Mouse (Mus musculus) urinary bladder, postnatal 25 days (tissue): ENCODE data around the gene Rassf3.

Experiments used
- DNase-seq: peaks from one replicate; pipeline ENCODE4 v3.0.0; 2022; ENCODE audit warnings: low spot score

Rassf3 gene

GRCm38 (mm10) chr10:121403104-121403503 is 73.0 kb downstream of the Rassf3 start:
- no peak for DNase-seq

DNA sequence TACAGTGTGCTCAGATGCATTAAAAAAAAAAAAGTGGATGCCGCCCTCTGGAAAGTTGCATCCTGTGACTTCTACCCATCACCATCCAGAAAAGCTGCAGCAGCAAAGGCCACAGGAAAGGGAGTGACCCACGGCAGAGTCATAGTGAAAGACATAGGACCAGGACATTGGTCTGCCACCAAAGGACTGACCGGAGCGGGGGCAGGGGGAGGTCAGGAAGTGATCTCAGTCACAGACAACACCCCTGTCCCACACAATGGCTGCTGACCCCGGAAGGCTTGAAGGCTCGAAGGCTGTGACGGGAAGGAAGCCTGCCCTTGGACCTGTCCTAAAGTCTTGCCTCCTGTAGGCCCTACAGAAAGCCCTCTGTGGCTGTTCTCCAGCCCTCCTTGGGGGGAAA is 75.1 kb downstream of the Rassf3 start:
- no peak for DNase-seq

DNA sequence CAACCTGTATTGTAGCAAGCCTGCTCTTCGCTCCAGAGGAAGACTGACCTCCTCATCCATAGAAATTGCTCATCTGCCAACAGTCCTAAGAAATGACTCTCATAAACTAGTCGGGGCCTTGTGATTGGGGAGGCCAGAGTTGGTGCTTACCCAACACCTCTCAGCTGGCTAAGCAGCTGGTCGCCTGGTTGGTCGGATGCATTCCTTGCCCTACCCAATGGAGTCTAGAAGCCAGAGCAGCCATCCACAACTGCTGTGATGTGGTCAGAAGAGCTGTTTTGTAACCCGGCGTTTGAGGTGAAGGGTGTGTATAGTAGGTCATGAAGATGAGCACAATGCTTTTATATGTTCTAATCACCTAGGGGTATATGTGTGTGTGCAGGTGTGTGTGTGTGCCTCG is 77.5 kb downstream of the Rassf3 start:
- no peak for DNase-seq

- peak; percentile 31 for DNase-seq
These were observed 80.5 kb downstream of the Rassf3 start for GRCm38 (mm10) chr10:121395542-121396176.

DNA sequence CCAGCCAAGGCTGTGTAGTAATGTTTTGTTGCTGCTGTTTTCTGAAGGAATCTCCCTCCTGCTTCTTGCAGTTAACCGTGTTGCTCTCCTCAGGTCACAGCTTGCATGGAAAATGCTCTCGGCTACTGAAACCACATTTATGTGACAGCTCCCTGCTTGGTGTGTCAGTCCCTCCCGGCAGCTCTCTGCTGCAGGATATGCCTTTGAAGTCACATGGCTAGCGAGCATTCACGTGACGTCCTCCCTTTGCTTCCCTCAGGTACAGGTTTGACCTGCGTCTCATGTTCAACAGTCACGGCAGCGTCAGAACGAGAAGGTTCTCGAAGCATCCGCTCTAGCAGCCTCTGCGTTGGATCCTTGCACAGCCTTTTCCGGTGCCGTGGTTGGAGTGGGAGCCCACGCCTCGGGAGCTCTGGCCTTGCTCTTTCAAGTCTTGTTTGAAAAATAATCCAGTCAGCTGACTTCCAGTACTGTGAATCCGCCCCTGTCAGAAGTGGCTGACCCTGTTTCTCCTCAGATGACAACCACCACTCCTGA is 81.3 kb downstream of the Rassf3 start:
- no peak for DNase-seq

DNA sequence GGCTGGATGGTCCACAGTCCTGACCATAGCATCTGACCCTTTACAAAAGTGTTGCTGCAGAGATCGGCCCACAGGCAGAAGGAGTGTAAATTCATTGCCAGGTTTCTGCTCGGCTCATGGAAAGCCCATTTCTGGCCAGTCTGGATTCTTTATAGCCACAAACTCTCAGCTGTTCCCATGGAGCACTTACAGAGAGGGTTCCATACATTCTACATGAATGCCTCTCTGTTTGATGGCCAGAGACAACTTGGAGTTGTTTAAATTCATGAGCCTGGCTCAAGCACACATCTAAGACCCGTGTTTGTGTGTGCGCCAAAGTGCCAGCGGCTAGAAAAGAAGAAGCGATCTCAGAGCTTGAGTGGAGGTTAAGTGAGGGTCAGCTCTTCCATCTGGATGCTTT is 81.9 kb downstream of the Rassf3 start:
- no peak for DNase-seq

- no peak for DNase-seq
These were observed 84.2 kb downstream of the Rassf3 start for GRCm38 (mm10) chr10:121391901-121392300.

DNA sequence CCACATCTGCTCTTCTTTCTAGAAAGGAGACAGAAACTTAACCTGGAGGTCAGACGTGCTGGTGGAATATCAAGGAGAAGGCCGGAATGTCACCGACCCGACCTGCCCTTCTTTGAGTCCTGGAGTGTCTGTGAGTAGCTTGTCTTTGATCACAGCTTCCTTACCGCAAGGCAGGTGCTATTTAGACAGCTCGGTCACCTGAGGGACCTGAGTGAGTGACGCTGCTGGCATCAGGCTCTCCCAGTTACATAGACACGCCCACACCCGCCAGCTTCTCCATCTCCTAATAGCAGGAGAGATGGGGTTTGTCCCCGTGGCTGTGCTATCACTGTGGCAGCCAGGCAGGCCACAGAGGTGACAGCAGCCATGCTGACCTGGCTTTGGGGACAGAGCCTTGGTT is 85.5 kb downstream of the Rassf3 start:
- DNase-seq = no peak

- no peak for DNase-seq
These were observed 89.8 kb downstream of the Rassf3 start for GRCm38 (mm10) chr10:121386347-121386746.

DNA sequence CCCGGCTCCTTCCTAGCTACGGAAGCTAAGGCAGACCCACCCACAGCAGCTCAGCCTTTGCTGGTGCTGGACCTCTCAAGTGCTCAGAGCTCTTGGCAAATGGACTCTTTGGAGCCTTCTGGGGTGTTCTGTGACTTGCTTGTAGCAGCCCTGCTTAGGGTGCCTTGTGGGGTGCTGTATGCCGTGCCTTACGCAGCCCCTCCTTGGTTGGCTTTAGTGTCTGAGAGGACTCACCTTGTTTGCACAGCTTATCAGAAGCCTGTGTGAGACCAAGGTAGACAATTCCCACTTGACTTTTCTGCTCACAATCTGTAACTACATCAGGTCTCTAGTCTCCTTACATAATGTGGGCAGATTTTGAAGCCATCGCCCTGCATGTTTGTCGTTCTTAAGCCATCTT is 90.5 kb downstream of the Rassf3 start:
- no peak for DNase-seq

DNA sequence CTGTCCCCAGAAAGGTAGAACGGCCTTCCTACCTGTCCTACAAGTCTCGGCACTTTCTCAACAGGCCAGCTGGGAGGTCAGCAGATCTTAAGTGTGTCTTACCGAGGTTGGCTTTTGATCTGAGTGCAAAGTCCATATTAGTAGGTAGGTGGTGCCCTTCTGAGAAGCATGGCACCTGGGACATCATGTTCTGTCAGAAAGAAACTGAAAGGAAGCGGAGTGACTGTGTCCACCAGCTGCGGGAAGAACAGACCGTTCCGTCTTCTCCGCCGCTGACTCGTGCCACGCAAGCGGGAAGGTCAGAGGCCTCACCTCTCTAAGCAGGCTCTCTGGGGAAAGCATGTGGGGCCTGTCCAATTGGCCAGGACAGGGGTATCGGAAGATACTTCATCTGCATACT is 91.4 kb downstream of the Rassf3 start:
- DNase-seq = no peak

DNA sequence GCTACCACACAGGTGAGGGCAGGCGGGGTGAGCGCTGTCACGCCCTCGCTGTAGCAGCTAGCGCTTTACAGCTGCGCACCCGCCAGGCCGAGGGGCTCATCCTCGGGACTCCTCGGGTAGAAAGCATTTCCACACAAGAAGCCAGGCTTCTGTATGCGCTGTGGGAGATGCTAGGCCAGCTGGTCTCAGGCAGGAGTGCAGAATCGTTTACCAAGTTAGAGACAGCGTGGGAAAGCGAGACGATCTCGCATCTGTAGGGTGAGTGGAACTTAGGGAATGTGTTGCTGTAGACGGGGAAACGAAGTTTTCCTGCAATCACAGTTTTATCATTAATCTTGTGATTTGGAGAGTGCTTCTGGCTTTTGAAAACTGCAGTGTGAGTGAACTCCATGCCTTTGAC is 94.9 kb downstream of the Rassf3 start:
- no peak for DNase-seq

GRCm38 (mm10) chr10:121379387-121379786 is 96.8 kb downstream of the Rassf3 start:
- DNase-seq = no peak

DNA sequence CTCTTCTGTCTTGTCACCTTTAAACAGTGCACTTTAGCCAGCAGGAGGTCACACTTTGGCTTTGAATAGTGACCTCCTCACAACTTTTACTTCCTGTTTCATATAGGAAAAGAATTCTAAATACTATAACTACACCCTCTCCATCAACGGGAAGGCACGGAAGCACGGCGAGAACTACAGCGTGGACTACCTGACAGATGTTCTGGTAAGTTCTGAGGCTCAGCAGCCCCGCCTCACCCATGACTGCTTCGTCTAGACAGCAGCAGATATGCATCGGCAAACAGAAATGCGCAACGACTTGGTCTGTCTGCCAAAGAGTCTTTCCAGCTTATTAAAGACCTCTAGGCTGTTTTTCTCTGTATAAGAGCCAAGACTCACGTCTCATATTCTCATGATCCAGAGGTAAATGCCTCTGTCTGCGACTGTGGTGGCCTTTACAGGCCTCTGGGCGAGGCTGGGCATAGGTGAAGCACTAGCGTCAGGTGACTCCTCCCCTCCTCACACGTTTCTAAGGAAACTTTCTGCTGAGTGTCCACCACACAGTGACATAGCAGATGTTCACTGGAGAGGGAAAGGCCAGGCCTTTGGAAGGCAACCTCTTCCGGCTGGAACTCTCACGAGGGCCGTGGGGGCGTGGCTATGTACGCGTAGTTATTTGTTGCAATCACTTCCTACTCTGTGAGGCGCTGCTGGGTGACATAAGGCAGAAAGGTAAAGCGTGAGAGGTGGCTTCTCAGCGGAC is 99.4 kb downstream of the Rassf3 start:
- DNase-seq = no peak

DNA sequence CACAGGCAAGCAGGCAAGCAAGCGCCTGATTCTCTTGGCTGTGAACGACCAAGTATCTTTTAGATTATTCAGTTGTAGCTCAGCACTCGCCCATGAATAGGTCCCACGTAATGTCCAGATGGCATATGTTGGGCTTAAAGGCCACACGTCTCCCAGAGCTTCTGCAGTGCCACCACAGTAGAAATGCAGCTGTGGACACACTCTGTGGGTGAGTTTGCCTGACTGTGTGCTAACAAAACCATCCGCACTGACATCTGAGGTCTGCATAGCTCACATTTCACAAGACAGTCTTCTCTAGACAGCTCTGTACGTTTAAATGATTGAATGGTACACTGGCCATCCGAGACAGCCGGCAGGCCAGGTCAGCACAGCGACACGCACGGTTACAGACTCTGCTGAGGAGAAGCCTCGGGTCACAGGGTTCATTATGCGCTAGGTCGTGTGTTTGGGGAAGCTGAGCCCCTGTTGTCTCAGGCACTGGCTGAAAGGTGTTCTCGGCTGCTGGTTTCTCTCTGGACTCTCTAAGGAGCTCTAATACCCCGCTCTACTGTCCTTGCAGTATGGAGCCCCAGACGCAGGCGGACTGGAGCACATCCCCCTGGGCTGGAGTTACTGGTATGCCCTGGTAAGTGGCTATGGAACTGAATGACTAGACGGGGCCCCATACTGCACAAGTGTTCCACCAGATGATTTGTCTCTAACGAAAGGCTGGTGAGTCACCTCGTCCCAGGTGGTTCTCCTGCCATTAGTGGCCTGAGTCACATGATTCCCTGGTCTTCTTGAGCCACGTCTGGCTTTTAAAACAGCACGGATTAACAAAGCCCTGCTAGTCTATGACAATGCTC is 100.3 kb downstream of the Rassf3 start:
- no peak for DNase-seq

DNA sequence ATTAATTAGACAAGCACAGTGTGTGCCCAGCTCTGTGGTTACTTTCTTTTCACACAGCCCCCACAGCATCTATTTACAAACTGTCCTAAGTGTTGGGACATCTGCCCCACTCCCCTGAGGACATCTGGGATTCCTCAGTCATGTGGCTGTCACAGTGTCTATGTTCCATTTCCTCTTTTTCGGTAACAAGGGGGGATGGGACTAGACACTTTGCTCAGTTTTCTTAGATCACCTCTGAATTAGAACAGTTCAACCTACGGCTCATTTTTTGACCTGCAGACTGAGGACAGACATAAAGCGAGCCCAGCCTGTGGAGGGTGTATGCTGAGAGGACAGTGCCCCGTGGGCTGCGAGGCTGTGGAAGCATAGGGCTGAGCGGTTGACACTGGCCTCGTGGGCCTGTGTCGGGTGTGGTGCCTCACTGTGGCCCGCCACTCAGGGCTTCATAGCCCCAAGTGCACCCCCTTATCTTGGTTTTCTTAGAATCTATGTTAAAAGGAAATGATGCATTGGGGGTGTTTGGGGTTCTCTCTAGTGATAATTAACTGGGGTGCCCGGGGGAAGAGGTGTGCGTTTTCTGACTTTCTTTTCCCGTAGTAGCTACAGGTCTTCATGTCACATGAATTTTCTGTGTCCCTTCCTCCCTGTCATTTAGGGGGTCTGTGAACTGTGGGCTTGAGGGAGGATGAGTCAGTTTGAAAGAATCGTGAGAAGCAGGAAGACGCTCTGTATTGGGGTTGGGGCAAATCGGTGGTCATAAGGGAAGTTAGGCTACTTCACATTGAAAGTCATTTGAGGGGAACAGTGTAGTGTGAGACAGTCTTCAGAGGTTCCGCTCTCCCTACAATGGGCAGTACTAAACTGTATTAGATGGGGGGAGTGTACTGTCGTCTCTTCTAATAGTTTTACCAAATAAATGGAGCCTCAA is 101.2 kb downstream of the Rassf3 start:
- no peak for DNase-seq

DNA sequence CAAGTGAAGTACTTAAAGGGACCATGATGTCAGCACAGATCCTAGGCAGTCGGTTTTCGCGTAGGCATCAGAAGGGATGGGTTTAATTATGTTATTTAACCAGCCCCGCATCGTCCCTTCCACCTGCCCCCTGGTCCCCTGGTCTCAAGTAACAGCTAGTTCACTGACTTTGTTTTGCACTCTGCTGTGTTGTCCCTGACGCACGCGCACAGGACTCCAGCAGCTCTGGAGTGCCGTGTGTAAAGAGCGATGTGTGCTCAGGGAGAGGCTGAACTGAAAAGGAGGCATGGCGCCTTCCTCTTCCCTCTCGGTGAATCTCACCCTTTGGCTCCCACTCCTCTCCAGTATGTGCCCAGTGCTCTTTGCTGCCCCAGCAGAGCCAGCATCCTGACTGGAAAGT is 102.1 kb downstream of the Rassf3 start:
- no peak for DNase-seq

- no peak for DNase-seq
These were observed 105.4 kb downstream of the Rassf3 start for GRCm38 (mm10) chr10:121370777-121371176.

DNA sequence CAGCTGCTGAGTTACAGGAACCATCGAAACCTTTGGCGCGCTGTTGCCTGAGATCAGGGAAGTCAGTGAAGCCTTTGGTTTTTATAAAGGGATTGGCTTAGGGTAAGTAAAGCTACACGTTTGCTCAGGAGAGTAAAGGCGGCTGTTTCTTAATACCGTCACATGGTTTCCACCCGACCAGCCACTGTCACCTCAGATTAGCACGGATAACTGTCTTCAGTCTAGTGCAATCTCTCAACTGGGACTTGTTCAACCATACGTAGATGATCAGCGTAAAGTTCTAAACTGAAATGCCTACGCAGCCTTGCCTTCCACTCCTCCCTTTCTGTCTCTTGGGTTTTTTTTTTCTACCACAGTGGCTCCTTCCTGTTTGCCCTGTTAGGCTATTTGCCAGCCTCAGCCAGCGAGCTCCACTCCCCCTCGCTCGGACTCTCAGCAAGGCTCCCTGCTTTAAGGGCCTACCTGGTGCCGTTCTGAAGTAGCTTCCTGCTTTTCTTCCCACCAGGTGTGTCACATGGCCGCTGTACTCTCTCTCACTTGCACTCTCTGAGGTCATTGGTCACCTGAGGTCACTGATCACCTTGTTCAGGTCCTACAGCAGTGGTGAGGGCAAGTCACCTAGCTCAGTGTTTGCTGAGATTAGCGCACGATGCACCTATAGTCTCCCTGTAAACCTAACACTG is 107.2 kb downstream of the Rassf3 start:
- DNase-seq = no peak

GRCm38 (mm10) chr10:121367780-121368179 is 108.4 kb downstream of the Rassf3 start:
- DNase-seq = no peak

DNA sequence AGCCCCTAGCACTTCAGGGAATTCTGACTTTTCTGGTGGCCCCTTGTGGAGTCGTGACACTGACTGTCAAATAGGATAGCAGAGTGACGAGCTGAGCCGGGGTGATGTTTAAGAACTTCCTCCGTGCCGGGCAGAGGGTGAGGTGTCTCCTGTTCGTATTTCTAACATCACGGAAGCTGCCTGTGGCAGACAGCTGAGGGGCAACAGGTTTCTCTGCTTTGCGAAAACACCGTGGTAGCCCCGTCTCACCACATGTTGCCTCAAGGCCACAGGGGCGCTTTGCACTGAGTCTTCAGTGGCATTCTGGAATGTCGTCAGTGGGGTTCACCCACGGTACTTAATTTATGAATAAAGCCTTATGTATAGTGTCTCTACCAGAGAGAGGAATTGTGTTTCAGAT is 108.9 kb downstream of the Rassf3 start:
- DNase-seq = no peak
